Mouse (Mus musculus) ovary, postnatal 10 days (tissue): ENCODE measurements around the gene Tjp2.
A peak's percentile ranks its signal among the peaks of the same experiment; 100 is the strongest.

Experiments used
- DNase-seq: peaks from one replicate; pipeline ENCODE4 v3.0.0; 2022; ENCODE audit warnings: low spot score

Gene Tjp2

GRCm38 (mm10) chr19:24180415-24180814 is 44.4 kb downstream of the Tjp2 start:
- no peak for DNase-seq

GRCm38 (mm10) chr19:24178086-24178485 is 46.7 kb downstream of the Tjp2 start:
- no peak for DNase-seq

DNA sequence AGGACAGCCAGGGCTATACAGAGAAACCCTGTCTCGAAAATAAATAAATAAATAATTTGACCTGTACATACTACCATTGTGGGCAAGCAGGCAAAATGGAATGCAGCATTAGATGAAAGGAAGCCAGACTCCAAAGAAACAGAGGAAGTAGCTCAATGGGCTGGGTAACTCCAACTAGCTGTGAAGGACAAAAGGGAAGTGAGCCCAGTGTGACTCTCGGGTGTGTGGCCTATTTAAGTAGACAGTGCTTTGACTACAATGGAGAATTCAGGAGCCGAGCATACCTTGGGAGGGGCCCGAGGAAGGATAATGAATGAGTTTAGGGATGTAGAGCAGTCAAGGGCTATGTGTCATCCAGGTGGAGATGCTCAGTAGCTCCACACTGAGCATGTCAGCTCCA is 48.1 kb downstream of the Tjp2 start:
- no peak for DNase-seq

DNA sequence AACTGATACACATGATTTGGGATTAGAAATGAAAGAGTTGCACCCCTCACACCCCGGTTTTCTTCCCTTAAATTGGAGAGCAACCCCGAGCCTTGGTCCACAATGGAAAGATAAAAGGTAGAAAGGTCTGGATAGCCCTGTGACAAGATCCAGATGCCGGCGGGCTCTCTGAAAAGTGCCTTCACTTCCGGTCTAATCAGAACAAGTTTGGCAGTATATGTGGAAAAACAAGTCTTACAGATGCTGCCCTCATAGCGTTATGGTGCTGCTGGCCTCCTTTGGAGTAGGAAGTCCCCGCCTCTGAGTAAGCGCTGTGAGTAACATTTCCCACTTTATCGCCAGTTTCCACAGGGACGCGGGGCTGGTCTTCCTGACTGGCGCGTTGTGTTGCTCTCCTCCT is 49.9 kb downstream of the Tjp2 start:
- DNase-seq = peak; percentile 7

- peak; percentile 81 for DNase-seq
Measured at GRCm38 (mm10) chr19:24173608-24174523, 51.0 kb downstream of the Tjp2 start.

GRCm38 (mm10) chr19:24173020-24173419 is 51.8 kb downstream of the Tjp2 start:
- DNase-seq = no peak

DNA sequence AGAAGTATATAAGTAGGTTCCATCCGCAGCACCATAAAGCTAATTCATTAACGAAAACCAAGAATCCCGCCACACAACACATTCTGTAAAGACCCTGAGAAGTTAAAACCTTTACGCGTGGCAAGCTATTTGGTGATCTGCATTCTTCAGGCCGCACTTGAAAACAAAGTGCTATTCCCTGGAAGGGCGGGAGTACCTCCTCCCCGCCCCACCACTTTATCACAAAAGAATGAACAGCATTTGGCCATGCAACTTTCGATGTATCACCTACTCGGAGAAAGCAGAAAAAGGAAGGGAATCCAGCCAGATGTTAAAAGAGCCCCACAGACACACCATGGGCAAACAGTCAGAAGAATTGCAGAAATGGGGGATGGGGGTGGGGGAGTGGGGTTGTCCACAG is 56.3 kb downstream of the Tjp2 start:
- DNase-seq = no peak

DNA sequence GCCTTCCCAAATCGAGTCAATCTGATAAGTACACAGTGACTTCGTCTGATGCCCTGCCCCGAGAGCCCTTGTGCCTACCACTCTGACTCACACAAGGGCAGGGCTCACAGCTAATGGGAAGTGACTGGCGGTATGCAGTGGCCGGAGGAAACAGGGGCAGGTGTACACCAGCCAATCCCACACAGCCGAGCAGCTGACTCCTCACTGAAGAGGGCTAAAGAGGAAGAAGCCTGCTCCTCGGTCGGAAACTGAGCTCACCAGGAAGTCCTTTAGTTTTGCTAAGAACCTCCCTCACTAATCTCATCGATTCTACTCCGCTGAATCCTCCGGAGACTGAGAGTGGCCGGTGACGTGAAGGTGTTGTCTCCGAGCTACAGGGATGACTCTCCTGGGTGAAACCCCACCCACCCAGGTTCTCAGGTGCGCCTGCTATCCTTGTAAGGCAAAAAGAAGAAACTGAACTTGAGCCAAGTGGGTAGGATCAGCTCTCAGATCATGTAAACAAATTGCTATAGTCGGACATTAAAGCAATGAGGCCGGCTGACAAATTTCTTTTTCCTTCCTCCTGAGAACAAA is 58.2 kb downstream of the Tjp2 start:
- DNase-seq = peak; percentile 12

- no peak for DNase-seq
Measured at GRCm38 (mm10) chr19:24163974-24164373, 60.9 kb downstream of the Tjp2 start.

DNA sequence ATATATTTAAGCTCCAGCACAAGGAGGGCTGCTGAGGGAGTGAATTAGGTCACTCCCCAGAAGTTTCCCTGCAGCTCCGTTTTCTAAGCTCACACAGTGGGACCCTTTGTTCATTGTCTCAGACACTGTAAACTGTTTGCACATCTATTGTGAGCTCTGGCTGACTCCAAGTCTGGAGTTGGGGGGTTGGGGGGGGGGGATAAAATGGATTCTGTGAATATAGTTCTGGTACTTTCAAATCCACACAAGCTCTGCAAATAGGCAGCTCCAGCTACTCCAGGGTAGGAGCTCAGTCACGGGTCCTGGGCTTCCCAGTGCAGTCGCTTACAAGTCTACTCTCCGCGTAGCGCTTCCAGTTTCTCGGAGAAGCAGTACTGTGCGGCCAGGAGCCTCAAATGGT is 64.4 kb downstream of the Tjp2 start:
- no peak for DNase-seq

DNA sequence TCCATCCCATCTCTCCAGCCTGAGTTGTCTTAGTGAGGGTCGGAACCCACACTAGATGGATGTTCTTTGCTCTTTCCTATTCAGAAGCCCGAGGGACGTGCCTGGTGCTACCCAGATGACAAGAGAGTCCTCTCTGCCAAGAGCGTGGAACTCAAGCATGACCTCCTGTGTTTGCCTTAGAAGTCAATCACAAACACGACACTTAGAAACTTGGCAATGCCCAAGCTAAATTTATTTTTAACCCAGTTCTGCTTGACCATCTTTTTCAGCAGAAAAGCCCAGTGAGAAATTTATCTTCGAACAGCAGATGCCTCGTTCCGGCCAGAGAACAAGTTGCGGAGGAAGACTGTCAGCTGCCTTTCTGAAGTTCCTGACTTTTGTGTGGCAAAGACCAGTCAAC is 65.1 kb downstream of the Tjp2 start:
- no peak for DNase-seq

DNA sequence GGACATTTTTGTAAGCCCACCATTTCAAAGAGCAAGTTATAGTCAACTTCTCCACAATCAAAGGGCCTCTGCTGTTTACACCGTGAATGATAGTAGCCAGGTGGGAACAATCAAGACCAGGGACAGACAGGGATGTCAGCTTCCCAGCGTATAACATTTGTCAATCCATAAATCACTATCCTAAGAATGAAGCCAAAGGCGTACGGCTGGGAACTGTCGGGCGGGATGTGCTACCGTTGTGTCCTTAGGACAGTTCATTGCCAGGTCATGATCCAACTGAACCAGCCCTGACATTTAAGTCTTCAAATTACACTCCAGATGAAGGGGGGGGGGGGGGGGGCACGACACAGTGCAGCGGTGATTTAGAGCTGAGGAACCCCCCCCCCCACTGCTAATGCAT is 65.5 kb downstream of the Tjp2 start:
- no peak for DNase-seq

DNA sequence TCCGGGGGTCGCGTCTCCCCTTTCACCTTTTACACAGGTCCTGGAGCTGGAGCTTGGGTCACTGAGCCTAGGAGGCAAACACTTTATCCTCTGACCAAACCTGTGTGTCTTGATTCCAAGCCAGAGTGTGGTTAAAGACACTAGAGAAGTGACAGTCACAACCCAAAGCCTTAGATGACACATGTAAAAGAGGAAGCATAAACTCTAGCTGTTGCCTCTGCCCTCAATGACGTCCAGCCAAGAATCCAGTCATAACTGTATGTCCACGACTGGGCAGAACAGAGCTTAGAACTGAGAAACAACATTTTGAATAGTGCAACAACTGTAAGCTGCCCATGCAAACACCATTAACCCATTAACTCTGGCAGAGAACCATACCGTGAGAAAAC is 68.8 kb downstream of the Tjp2 start:
- DNase-seq = no peak

- DNase-seq = no peak
Measured at GRCm38 (mm10) chr19:24155395-24156066, 69.3 kb downstream of the Tjp2 start.

GRCm38 (mm10) chr19:24153266-24154023 is 71.4 kb downstream of the Tjp2 start:
- no peak for DNase-seq

DNA sequence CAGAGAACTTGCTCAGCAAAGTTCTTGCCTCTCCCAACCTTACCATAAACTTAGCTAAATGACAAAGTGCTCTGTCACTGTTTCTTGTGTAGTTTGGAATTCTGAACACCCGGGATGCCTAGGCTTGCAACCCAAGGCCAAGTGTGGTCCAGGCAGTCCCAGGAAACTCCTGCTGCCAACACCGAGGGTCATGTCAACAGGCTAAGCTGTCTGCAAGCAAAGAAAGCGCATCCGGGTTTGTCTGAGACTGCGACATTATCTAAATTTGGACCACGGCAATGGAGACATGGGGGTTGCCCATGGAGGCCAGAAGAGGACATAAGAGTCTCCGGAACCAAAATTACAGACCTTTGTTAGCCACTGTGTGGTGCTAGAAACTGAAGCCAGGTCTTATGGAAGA is 80.8 kb downstream of the Tjp2 start:
- no peak for DNase-seq

- no peak for DNase-seq
Measured at GRCm38 (mm10) chr19:24142621-24143061, 82.2 kb downstream of the Tjp2 start.

DNA sequence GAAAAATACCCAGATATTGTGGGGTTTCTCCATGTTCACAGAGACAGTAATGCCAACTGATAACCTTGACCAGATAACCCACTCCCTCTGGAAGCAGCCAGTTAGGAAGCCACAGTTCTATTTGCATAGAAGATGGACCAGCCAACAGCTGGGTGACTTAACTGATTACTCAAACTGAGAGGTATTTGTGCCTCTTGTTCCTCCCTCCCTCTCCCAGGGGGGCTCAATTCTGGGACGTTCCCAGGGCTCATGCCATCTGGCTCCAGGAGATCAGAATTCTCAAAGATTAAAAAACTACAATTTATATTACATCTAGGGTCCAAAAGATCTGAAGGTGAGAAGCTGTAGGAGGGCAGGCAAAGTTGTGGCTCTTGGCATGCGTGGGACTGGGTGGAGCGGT is 84.5 kb downstream of the Tjp2 start:
- no peak for DNase-seq

GRCm38 (mm10) chr19:24137392-24137791 is 87.4 kb downstream of the Tjp2 start:
- no peak for DNase-seq

- DNase-seq = no peak
Measured at GRCm38 (mm10) chr19:24134991-24135390, 89.8 kb downstream of the Tjp2 start.

GRCm38 (mm10) chr19:24134144-24134911 is 90.5 kb downstream of the Tjp2 start:
- DNase-seq = no peak
